Mouse (Mus musculus) heart, adult 2 months (tissue): ENCODE data around the gene Mpdu1.

Source experiments
- CTCF ChIP-seq: fragments of 200-600 bp; IDR thresholded peaks from 2 replicates; pipeline ENCODE4 v1.8.1; 2022; ENCODE audit warnings: antibody characterized with exemption, mild to moderate bottlenecking, moderate library complexity
- EP300 ChIP-seq: fragments of 200-500 bp; IDR thresholded peaks from 2 replicates; pipeline ENCODE4 v1.6.1; 2011; ENCODE audit warnings: low read depth, low read length, control low read depth; ENCODE audit not compliant: insufficient read depth
- POLR2A ChIP-seq: fragments of 200-500 bp; IDR thresholded peaks from 2 replicates; pipeline ENCODE4 v1.6.1; 2011; ENCODE audit warnings: mild to moderate bottlenecking, low read depth, low read length, control low read depth; ENCODE audit not compliant: insufficient read depth

DNA sequence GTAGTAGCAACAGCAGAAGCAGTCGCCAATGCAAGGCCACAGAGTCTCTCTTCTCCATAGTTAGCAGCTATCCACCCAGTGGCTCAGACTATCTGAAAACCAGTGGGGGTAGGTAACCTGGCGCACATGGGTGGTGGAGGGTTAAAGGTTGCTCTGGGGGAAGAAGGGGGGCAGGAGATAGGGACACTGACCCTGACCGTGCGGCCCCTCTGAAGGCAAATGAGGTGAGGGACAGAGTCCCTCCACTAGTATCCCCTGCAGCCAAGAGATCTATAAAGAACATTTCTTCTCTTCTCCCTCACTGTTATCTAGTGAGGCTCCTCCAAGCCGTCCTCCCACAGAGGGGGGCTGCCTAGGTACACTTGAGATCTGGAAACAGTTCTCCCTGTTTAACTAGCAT, 44.6 kb downstream of the Mpdu1 start, which contains the start of gene Shbg:
- TF ChIP-seq EP300, result no peak
- no peak for TF ChIP-seq POLR2A
- TF ChIP-seq CTCF, result no peak
